Mouse (Mus musculus) spleen, postnatal 4 days (tissue): ENCODE data around the gene Nt5e.

ENCODE experiments used
- DNase-seq, 2 experiments: peaks; one replicate each; pipeline ENCODE4 v3.0.0; 2022; ENCODE audit warnings: low spot score in 2 of 2

The Nt5e gene

DNA sequence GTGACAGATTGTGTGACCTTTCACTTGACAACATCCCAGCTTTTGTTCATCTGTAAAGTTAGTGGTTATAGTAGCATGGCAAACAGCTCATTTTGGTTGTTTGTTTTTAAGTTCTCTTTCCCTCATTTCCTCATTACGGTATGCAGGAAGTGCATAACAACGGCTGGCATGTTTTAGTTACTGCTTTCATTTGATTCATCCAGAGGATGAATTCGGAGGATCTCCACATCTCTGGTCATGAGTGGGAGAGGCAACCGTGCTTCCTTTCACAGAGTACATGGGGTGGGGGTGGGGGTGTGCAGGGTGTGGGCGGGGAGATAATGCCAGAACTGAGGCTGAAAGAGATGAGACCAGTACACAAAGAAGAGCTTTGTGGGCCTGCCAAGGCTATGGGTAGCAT lies 19.9 kb downstream of the Nt5e start:
- DNase-seq = no peak

DNA sequence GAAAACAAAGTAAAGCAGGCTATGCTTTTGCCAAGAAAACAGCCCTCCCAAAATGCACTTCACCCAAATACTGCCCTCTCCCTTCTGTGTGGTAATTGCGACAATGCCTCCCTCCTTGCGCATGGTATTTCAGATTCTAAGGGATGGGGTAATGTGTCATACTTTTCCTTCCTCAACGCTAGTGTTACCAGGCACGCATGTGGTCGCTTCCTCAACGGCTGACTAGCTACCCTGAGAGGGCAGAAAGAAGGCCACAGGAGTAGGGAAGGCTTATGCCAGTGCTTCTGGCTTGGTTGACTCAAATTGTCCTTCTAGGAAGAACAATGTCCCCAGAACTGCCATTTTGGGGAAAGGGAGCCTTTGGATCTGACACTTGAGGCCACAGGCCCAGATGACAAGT lies 21.6 kb downstream of the Nt5e start:
- DNase-seq = no peak

DNA sequence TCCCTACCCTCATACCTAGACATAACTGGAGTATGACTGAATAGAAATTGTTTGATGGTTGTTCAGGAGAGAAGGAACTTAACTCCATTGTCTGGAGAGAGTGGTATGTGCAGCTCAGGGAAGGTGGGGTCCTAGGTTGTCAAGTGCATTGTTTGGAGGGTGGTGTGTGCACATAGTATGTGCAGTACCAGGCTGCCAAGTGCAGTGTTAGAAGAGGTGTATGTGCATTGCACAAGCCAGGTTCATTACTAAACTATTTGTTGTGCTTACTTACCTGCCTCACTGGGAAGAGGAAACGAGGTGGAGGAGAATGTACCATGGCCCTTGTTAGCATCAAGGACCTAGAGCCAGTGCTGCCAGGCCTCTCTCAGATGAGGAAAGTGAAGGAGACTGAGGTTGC lies 23.3 kb downstream of the Nt5e start:
- DNase-seq = no peak

DNA sequence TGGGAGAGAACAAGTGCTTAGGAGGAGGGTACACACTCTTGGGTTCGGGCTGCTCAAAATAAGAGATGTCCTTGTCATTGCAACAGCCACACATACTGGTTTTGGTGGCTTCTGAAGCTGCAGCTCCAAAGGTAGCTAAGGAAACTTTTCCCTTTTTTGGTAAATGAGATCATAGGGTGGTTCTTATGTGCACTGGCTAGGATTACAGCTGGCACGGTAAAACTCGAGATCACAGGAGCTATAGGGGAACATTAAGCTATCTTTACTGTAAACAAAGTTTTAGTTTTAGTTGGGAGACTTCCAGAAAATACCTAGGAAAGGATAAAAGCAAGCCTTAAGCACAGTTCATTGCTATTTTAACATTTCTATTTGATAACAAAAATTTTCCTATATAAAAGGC lies 24.2 kb downstream of the Nt5e start:
- no peak for DNase-seq

DNA sequence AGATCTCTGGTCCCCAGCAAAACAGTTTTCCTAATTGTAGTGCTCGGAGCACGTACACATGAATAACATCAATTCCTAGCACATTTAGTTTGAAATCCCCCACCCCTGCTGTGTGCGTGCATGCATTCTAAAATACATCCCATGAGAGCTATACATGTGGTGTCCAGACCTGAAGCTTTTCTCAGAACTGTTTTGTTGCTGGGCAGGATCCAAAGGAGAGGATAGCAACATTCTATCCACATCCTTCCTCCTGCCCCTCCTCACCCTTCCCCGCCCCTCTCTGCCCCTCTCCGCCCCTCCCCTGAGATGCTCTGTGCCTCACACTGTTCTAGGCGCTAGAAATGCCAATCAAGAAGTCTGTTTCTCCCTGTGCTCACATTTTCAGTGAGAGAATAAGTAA lies 25.7 kb downstream of the Nt5e start:
- DNase-seq = no peak

DNA sequence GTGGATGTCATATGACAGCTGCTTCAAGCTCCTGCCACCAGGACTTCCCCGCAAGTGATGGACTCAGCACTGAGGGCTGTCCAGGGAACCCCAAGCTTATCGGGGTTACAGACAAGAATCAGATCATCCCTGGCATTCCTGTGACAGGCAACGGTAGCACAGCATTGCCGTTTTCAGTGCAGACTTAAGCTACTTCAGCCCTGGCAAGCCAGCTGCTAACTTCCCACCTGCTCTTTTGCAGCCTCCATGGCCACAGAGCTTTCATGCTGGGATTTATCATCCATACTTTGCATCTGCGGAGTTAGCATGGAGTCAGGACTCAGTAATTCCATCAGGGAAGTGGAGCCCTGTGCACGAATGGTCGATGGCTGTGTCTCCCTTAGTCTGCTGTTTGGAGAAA lies 26.5 kb downstream of the Nt5e start:
- no peak for DNase-seq

DNA sequence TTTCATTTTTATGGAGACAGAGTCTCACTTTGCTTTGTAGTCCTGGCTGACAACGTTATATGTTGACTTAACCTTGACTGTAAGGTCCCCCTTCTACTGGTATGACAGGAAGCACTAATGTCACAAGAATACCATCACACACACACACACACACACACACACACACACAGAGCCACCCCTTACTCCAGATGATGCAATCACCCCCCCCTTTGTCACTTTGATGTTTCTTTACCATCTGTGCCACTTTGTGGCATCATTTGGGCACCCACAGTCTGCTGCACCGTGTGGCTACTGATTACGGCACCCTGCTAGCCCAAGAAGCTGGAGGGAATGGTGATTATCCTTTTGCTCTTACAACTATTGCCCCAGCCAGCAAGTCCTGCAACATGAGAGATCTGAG lies 30.2 kb downstream of the Nt5e start:
- DNase-seq = no peak

DNA sequence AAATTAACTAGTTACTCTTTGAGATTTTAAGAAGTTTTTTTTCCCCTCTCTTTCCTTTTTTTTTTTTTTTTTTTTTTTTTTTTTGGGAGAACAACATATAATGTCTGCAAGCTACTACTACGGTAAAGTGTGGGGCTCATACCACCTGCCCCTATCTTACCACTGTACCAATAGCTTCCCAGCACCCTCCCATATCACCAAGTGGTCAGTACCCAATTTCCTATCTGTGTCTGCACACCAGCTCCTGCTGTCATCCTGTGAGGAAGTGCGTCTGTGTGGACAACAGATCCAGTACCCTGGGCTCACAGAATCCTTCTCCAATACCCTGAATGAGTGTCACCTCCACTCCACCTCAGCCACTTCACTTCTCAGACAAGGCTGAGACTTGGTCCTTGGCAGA lies 32.1 kb downstream of the Nt5e start:
- no peak for DNase-seq

DNA sequence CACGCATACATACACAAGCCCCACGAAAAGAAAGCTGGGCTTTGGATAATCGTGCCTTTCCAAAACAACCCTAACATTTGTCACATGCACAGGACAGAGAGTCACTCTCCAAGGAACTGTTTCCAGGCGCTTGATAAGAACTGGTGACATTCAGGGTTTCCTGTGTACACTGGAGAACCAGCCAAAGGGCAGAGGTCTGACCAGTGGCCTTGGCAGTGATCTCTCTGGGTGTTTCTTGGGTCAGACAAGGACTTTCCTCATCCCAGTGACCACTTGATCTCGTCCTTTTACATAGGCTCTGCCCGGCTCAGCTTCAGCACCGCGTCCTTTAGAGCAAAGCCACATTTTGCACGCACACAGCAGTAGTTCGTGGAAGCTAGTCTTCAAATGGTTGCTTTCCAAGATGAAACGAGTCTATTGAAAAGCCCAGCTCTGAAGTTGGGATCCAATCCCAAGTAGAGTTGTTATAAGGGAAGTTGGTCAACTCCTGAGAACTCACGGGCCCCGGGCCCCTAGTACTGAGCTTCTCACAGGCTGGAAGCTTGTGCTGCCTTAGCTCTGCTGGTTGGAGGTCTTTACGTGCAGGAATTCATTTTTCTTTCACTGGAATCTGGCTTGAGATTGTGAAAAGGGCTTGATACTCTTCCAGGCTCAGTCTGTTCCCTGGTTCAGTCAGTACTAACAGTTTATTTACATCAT lies 34.4 kb downstream of the Nt5e start:
- peak in 1 of 2 experiments; percentile 42 for DNase-seq

DNA sequence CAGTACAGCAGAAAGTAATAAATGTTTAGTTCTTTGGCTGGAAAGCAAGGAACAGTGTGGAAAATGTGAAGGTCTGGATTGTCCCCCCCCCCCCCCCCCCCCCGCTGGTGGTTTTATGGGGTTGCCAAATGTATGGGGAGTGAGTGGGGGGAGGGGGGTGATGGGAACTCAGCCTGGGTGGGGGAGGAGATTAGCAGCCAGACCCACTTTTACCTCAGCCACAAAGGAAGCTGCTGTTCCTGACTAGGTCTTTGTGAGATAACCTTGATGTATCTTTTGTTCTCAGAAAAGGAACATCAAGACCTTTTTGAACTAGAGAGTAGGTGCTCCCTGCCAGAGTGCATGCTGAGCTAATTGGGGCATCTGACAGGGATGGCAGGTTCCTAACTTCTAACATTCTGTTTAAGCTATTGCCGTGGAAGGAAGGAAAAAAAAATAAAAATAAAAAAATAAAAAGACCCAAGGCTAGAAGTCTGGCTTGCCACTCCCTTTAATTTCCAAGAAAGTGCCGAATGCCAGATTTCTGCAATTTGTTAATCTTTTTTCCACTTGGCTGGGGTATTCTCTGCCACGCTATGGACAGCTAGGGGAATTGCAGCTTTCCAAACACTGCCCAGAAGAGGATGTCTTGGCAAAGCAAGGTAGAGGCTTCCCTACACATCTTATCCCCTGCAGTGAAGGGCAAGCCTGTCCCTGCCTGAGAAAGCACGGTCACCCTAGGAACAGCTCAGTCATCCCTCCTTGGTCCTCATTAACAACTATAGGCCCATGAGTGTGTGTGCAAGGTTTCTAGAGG lies 35.3 kb downstream of the Nt5e start:
- no peak for DNase-seq

DNA sequence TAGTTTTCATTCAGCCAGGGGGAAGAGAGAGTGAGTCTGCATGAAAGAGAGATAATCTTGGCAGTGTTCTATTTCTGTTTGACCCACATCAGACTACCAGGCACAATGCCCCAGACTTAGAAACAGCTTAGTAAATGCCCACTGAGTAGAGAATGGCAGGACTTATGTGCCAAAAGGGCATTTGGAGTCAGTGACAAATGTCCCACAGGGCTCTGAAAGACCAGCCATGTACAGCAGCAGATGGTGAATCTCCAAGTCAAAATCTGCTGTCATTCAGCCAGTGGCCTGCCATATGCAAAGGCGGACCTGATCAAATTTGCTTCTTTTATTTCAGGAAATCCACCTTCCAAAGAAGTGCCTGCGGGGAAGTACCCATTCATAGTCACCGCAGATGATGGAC lies 36.1 kb downstream of the Nt5e start:
- no peak for DNase-seq

DNA sequence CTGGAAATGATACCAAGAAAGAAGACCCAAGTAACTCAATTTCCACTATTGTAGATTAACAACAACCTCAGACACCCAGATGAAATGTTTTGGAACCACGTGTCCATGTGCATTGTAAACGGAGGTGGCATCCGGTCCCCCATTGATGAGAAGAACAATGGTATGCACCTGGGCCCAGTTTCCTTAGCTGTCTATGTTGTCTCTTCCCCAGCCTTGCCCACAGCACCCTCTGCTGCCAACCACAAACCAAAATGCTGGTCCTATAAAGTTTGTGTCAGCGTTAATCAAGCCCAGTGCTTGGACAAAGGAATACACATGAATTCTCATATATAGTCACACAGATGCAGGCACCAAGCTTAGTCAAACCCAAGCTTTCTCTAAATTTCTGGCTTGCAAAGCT lies 39.3 kb downstream of the Nt5e start:
- no peak for DNase-seq

DNA sequence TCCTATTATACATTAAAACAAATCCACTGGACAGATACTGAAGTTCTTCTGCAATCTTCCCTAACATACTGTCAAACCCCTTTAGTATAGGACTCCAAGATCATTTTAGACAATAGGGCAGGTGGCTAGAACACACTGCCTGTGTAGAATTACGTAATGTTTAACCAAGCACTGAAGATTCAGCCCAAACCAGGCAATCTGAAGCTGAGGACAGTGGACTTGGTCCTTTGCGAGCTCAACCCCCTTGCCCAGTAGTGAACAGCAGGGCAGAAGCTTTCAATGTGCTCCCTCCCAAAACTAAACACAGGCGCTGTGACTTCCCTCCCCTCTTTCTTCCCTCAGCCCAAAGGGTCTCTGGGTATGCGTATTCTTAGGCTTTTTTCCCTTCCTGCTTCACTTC lies 39.8 kb downstream of the Nt5e start:
- DNase-seq = no peak

DNA sequence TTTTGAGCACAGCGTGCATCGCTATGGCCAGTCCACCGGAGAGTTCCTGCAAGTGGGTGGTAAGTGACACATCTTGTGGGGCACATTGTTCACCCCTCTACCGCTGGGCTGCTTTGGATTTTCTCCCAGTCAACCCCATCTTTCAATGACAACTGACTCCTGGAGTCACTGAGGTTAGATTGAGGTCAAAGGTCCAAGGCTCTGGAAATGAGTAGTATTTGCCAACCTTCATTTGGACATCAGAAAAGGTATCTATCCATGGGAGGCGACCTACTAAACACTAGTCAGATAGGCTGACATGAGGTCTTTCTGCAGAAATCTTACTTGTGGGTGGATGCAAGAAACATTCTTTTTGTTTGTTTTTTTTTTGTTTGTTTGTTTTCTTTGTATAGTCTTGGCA lies 40.3 kb downstream of the Nt5e start:
- DNase-seq = no peak

DNA sequence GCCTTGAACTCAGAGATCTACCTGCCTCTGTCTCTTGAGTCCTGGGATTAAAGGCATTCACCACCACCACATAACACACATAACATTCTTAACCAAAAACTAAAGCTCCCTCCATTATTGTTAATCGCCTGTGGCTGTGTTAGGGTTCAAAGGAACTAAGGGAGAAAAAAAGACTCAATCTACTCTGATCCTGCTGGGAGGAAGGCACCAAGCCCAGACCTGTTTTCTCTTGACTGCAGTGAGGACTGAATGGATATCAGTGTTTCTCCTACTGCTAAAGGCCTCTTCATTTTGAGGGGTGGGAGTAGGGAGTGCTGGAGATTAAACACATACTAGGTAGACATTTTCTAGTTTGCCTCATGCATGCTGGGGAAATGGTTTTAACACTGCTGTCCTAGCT lies 40.8 kb downstream of the Nt5e start:
- no peak for DNase-seq

DNA sequence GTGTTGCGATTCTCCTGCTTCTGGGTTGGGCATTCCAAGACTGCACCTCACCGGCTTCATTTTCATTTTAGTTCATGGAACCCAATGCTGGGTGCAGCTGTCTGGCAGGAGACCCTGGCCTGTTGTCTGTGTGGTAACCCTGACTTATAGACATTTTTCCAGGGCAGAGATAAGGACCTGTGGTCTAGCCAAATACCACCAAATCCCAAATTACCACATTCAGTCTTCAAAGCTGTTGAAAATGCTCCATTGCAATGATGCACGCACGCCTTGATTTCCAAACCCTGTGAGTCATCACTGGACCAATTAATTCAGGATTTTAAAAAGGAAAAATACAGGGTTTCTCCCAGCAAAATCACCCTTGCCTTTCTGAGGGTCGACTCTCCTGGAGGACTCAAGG lies 41.5 kb downstream of the Nt5e start:
- no peak for DNase-seq

DNA sequence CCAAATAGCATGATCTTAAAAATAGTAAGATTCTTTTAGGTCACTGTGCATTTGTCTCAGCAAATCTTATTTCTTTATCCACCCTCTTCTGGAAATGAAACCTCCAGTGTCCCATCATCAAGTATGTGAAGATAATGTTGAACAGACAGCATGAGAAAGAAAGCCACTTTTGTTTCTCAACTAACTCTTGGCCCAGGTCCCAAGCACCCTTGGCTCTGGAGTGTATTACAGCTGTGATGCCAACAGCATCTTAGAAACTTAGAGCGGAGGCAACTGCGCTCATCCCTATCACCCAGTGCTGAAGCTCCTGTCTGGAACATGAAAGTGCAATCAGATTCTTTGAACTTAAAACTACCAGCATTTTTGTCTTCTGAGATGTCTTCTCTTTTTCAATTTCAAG lies 42.7 kb downstream of the Nt5e start:
- no peak for DNase-seq

DNA sequence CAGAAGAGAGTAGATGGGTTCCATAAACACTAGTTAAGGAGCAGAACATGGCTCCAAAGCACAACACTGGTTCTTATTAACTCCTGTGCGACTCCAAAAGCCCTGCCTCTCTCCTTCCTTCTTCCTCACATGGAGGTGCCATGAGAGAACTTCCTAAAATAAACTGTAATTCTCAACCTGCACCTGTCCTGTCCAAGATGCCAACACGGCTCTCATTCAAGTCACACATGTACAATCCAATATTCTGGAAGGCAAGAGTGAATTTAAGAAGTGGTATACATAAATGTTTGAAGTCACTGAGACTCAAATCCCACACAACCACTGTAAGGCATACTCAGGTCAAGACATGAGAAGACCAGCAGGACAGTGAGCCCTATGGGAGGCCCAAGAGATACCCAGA lies 44.2 kb downstream of the Nt5e start:
- no peak for DNase-seq

DNA sequence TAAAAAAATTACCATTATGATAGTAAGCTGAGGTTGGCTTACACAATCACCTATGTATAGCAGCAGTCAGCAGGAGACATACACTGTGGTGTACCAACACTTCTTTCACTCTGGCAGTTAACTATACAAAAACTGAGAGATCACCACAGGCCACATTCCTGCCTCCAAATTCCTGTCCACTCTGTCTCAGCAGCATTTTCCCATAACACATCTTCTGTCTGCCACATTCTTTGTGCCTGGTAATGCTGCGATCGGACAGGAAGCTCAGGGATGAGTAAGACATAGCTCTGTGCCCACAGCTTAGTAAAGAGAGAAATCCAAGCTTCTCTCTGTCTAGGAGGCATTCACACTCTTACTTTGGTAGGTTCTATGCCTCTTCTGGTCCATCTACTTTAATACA lies 46.0 kb downstream of the Nt5e start:
- no peak for DNase-seq

DNA sequence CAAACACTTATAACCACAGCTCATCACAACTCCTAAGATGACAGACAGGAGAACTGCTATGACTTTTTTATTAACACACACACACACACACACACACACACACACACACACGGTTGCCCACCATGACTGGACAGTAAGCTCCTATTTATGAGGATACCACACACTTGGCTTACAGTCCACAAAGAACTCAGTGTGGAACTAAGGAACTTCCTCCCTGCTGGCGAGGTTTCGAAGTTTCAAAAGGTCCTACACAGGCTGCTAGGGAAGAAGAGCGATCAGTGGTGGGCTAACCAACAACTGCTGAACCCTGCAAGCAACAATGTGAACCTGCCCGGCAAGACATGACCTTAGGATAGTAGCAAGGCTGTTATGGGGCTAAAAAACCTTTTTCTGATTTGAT lies 50.5 kb downstream of the Nt5e start:
- no peak for DNase-seq

DNA sequence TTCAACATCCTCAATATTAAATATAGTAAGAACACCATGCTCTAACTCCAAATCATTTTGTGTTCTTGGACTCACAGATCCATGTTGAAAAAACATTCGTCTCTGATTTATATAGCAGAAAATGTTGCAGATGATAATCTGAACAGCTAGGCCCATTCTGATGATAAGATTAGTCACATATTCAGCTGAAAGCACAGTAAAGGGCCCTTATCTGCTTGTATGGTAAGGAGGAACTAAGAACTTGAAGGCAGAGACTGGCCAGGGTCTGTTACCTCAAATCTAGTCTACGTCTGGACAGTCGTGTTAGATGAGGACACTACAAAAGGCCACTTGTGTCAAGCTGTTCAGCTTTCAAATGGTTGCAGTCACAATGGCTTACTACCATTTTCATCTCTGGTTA lies 52.1 kb downstream of the Nt5e start:
- no peak for DNase-seq

DNA sequence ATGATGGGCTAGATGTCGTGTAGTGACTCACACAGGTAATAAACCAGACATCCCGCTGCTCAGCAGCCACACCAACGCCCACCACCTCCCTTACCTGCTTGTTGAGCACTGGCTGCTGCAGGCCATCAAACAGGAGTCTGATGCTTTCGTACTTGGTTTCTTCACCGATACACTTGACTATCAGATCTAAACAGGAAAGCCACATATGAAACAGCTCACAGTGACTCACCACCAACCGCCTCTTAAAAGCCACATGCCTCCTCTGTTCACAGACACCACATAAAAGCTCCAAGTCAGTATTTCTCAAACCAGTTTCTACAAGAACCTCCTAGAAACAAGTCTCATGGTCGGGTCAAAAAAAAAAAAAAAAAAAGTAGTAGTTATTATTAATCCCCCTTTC lies 53.1 kb downstream of the Nt5e start:
- no peak for DNase-seq

DNA sequence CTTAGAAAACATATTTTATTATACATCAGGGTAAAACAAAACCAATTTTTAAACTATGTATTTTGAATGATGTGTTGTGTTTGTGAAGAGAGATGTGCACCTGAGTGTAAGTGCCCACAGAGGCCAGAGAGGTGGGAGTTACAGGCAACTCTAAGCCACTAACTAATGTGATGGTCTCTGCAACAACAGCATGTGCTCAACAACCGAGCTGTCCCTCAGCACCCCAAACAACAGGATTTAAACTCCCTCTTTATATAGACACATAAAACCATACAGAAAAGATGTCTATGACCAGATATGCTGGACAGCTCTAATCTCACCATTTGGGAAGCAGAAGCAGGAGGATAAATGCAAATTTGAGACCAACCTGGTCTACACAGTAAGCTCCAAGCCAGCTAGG lies 53.5 kb downstream of the Nt5e start:
- no peak for DNase-seq

DNA sequence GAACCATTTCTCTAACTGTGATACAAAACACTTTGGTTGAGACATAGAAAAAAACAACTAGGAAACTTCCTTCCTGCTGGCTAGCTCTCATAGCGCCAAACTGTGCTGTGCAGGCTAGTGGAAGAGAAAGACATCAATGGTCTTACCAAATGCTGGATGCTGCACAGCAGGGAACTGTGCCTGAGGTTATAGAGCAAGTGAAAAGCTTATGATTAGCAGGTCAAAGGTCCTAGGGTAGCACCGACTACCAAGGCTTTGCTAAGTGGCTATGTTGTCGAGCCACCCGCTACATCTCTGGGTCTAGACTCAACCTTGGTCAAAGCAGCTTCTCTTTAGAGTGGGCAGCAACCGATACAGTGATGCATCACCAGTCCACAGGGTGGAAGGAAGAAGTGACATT lies 61.8 kb downstream of the Nt5e start:
- no peak for DNase-seq
